Mouse (Mus musculus) midbrain, embryonic 10.5 days (tissue): ENCODE results near the gene Atp6v1g2. TPM values are rescaled to one million over a fixed set of nuclear protein-coding genes. Genes with fewer than 3 reads are reported as not detected.
A peak's percentile ranks its signal among the peaks of the same experiment; 100 is the strongest.

ENCODE experiments used
- DNase-seq: peaks from one replicate; pipeline ENCODE4 v3.0.0-alpha.2; 2017; ENCODE audit warnings: low spot score
- H3K27ac ChIP-seq: fragments of 300-500 bp; sonication (generic); replicated peaks from 2 replicates; pipeline ENCODE4 v1.5.1; 2016; ENCODE audit warnings: mild to moderate bottlenecking
- H3K27me3 ChIP-seq: fragments of 300-500 bp; sonication (generic); 2 replicates; pipeline ENCODE4 v1.6.1; 2016; ENCODE audit warnings: low read depth, mild to moderate bottlenecking; ENCODE audit not compliant: poor library complexity, severe bottlenecking
- H3K36me3 ChIP-seq: fragments of 300-500 bp; sonication (generic); 2 replicates; pipeline ENCODE4 v1.6.1; 2016; ENCODE audit warnings: mild to moderate bottlenecking, moderate library complexity
- H3K4me1 ChIP-seq: fragments of 300-500 bp; sonication (generic); 2 replicates; pipeline ENCODE4 v1.6.1; 2016
- H3K4me3 ChIP-seq: fragments of 300-500 bp; sonication (generic); 2 replicates; pipeline ENCODE4 v1.5.1; 2016; ENCODE audit warnings: mild to moderate bottlenecking, moderate library complexity
- H3K9me3 ChIP-seq: fragments of 300-500 bp; sonication (generic); replicated peaks from 2 replicates; pipeline ENCODE4 v1.6.1; 2016; ENCODE audit warnings: mild to moderate bottlenecking
- WGBS: fragments of 180-500 bp; shearing (Covaris S2); methylation state at CpG from one replicate; pipeline ENCODE4 v1.1.7; 2016; 5-methylcytosine and 5-hydroxymethylcytosine counted together
- polyA plus RNA-seq: library from polyadenylated mRNA; unstranded; fragments of >200 nt; fragmentation: Nextera tagmentation; extraction: Ambion mirVana; gene quantifications from 2 replicates; pipeline ENCODE4 v1.2.1, GENCODE M21; 2016

Atp6v1g2 gene
- polyA plus RNA-seq, 1 experiment from 2014 or later, result 9.7 TPM

- WGBS, result 44% methylated on average over 19 of the region's 19 CpGs
- peak overlapping the region; percentile 59 for H3K4me3 ChIP-seq
- peaks cover 59% of the 10 kb centered on the region for H3K27me3 ChIP-seq
- H3K9me3 ChIP-seq, result no peaks in the 10 kb centered on the region
- DNase-seq, result no peak
- H3K4me1 ChIP-seq, result peaks cover 27% of the 10 kb centered on the region
- H3K36me3 ChIP-seq, result no peaks in the 10 kb centered on the region
- H3K27ac ChIP-seq, result peak overlapping the region; percentile 61
These were observed 38.4 kb upstream of the Atp6v1g2 start for GRCm38 (mm10) chr17:35194844-35195630.

- Histone ChIP-seq H3K27ac (peak overlapping the region; percentile 61), H3K9me3 (no peaks in the 10 kb centered on the region), H3K4me3 (peak overlapping the region; percentile 59), H3K4me1 (peaks cover 29% of the 10 kb centered on the region), H3K36me3 (no peaks in the 10 kb centered on the region), H3K27me3 (peaks cover 66% of the 10 kb centered on the region)
- 3% methylated on average over 66 of the region's 66 CpGs for WGBS
- peak; percentile 80 for DNase-seq
These were observed 37.7 kb upstream of the Atp6v1g2 start for GRCm38 (mm10) chr17:35195631-35196320.

DNA sequence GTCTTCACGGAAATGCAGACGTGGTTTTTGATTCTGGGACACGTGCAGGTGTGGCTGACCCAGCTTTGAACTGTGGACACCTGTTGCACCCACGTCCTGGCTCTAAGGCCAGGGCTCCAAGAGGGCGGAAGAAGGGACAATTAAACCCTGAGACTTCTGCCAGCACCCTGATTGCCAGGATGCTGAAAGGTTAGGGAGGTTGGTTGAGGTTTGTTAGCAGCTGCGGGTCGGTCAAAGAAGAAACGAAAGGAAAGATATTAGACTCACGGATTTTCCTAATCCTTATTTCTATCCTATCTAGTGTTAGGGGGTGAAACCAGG is 37.2 kb upstream of the Atp6v1g2 start:
- Histone ChIP-seq H3K9me3 (no peaks in the 10 kb centered on the region), H3K27me3 (peaks cover 71% of the 10 kb centered on the region), H3K4me3 (peak overlapping the region; percentile 59), H3K36me3 (no peaks in the 10 kb centered on the region), H3K27ac (no peak overlapping the region), H3K4me1 (peaks cover 29% of the 10 kb centered on the region)
- no peak for DNase-seq
- 34% methylated on average over 9 of the region's 9 CpGs for WGBS

DNA sequence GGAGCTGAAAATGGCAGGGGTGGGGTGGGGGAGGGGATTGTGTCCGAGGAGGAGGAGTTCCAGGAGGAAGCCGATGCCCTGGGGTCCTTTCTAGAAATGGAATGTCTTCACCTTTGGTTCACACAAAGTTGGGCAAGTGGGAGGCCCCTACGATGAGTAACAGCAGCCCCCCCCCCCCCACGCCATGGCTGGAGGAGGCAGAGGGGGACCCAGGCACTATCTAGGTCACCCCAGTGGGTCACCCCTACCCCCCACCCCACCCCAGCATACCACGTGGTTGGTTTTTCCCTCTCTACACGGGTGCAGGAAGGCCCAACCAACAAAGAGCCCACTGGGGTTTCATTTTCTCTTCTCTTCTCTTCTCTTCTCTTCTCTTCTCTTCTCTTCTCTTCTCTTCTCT is 36.3 kb upstream of the Atp6v1g2 start:
- Histone ChIP-seq H3K9me3 (no peaks in the 10 kb centered on the region), H3K36me3 (no peaks in the 10 kb centered on the region), H3K4me3 (no peak overlapping the region), H3K27ac (no peak overlapping the region), H3K27me3 (peaks cover 79% of the 10 kb centered on the region), H3K4me1 (peaks cover 36% of the 10 kb centered on the region)
- no peak for DNase-seq
- 36% methylated on average over 6 of the region's 6 CpGs for WGBS

GRCm38 (mm10) chr17:35198029-35198428 is 35.4 kb upstream of the Atp6v1g2 start:
- Histone ChIP-seq H3K36me3 (no peaks in the 10 kb centered on the region), H3K4me1 (peaks cover 36% of the 10 kb centered on the region), H3K27me3 (peaks cover 86% of the 10 kb centered on the region), H3K9me3 (no peaks in the 10 kb centered on the region), H3K4me3 (no peak overlapping the region), H3K27ac (no peak overlapping the region)
- 64% methylated on average over 7 of the region's 7 CpGs for WGBS
- no peak for DNase-seq

GRCm38 (mm10) chr17:35198946-35199345 is 34.5 kb upstream of the Atp6v1g2 start:
- Histone ChIP-seq H3K27me3 (peaks cover 86% of the 10 kb centered on the region), H3K4me3 (no peak overlapping the region), H3K27ac (no peak overlapping the region), H3K9me3 (no peaks in the 10 kb centered on the region), H3K36me3 (no peaks in the 10 kb centered on the region), H3K4me1 (peaks cover 36% of the 10 kb centered on the region)
- no peak for DNase-seq
- WGBS, result 34% methylated on average over 8 of the region's 8 CpGs

DNA sequence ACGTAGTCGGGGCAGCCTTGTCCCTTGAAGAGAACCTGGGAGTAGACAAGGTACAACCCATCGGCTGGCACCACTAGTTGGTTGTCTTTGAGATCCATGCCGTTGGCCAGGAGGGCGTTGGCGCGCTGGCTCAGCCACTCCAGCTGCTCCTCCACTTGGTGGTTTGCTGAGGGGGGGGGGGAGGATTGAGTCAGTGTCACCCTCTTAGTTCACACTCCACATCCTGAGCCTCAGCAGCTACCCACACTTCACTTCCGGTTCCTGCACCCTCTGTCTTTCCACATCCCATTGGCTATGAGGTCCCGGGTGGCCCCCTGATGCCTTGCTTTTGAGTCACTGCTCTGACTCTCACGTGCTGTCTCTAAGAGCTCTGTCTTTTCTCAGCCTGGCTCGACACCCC is 33.1 kb upstream of the Atp6v1g2 start:
- Histone ChIP-seq H3K27me3 (peaks cover 86% of the 10 kb centered on the region), H3K9me3 (no peaks in the 10 kb centered on the region), H3K27ac (no peak overlapping the region), H3K36me3 (no peaks in the 10 kb centered on the region), H3K4me1 (peaks cover 22% of the 10 kb centered on the region), H3K4me3 (no peak overlapping the region)
- 84% methylated on average over 11 of the region's 11 CpGs for WGBS
- DNase-seq, result no peak

- Histone ChIP-seq H3K9me3 (no peaks in the 10 kb centered on the region), H3K4me3 (no peak overlapping the region), H3K4me1 (peaks cover 15% of the 10 kb centered on the region), H3K36me3 (no peaks in the 10 kb centered on the region), H3K27ac (no peak overlapping the region), H3K27me3 (peaks cover 80% of the 10 kb centered on the region)
- DNase-seq, result no peak
- 76% methylated on average over 11 of the region's 11 CpGs for WGBS
These were observed 32.3 kb upstream of the Atp6v1g2 start for GRCm38 (mm10) chr17:35201128-35201527.

DNA sequence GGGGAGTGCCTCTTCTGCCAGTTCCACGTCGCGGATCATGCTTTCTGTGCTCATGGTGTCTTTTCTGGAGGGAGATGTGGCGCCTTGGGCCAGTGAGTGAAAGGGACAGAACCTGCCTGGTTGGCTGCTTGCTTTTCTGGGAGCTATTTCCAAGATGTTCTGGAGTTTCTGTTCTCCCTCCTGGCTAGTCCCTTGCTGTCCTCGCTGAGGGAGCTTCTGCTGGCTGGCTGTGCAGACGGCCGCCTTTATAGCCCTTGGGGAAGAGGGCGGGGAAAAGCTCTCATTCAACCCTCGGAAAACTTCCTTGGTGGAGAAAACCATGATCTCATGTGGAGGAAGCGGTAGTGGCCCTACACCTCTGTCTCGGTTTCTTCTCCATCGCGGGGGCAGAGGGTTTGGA is 31.7 kb upstream of the Atp6v1g2 start, which contains the start of gene Tnf:
Tnf (minus strand) TSS at position 221 of the 400 bp plus-strand sequence.
- no peak for DNase-seq
- peaks cover 74% of the 10 kb centered on the region for H3K27me3 ChIP-seq
- 55% methylated on average over 13 of the region's 13 CpGs for WGBS

DNA sequence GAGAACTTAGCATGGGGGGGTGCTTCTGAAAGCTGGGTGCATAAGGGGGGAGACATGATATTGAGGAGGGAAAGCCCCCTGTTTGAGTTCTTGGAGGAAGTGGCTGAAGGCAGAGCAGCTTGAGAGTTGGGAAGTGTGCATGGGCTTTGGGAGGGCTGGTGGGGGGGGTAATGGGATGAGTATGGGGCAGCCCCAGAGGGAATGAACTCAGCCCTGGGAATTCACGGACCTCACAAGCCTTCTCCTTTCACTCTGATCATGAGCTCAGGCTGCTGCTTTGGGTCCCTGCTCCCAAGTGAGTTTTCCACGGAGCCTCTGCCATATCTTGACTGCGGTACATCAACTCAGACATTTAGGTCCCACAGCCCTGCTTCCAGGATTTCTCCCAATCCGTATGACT is 31.0 kb upstream of the Atp6v1g2 start:
- H3K4me3 ChIP-seq, result no peak overlapping the region
- H3K4me1 ChIP-seq, result peaks cover 12% of the 10 kb centered on the region; the same call in 1 of the 2 replicates
- no peaks in the 10 kb centered on the region for H3K9me3 ChIP-seq
- H3K36me3 ChIP-seq, result no peaks in the 10 kb centered on the region
- peaks cover 67% of the 10 kb centered on the region for H3K27me3 ChIP-seq
- no peak for DNase-seq
- 83% methylated on average over 4 of the region's 4 CpGs for WGBS
- no peak overlapping the region for H3K27ac ChIP-seq

More for the DNA sequence above, 31.7 kb upstream of the Atp6v1g2 start, which contains the start of gene Tnf:
- H3K4me1 ChIP-seq, result peaks cover 12% of the 10 kb centered on the region; the same call in 1 of the 2 replicates
- no peak within 1 kb of the TSS for H3K27ac ChIP-seq
- H3K36me3 ChIP-seq, result no peaks in the 10 kb centered on the region
- H3K4me3 ChIP-seq, result no peak within 1 kb of the TSS
- H3K9me3 ChIP-seq, result no peaks in the 10 kb centered on the region

DNA sequence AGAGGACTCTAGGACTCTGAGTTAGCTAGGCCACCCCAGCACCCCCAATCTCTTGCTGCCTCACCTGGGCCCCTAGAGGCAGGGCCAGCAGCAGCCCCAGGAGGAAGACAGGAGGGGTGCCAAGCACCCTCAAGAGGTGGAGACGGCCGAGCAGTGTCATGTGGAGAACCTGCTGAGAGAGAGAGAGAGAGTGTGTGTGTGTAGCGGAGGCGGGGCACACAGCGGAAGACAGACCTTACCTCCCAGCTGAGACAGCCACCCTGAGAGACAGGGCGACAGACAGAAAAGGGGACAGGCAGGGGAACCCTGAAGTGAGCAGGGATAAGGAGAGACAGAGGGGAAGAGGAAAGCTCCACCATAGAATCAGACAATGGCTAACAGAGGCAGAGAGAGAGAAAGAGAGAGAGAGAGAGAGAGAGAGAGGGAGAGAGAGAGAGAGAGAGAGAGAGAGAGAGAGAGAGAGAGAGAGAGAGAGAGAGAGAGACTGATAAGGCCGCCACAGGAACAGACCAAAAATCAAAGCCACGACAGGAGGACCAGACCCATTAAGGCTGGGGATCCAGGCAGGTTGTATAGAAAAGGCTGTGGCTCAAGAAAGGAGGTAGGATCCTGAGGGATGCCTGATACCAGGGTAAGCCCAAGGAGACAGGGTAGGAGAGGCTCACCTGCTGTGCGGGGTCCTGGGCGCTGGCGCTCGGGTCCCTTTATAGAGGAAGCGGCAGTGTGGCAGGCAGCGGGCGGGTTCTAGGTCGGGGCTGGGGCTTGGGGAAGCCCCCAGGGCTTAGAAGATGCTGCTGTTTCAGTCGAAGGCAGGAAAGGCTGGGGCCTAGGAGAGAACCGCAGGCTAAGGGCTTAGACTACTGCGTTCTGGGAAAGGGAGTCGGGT is 28.7 kb upstream of the Atp6v1g2 start, which contains the start of gene Lta:
Lta (minus strand) TSS at position 858 of the 886 bp plus-strand sequence.
- 32% methylated on average over 20 of the region's 20 CpGs for WGBS
- Histone ChIP-seq H3K27me3 (peaks cover 55% of the 10 kb centered on the region), H3K4me3 (no peak within 1 kb of the TSS), H3K27ac (no peak within 1 kb of the TSS), H3K9me3 (no peaks in the 10 kb centered on the region), H3K36me3 (no peaks in the 10 kb centered on the region), H3K4me1 (peaks cover 17% of the 10 kb centered on the region)
- DNase-seq, result no peak

GRCm38 (mm10) chr17:35205380-35205769 is 28.1 kb upstream of the Atp6v1g2 start:
- no peak overlapping the region for H3K27ac ChIP-seq
- H3K9me3 ChIP-seq, result no peaks in the 10 kb centered on the region
- H3K4me1 ChIP-seq, result peaks cover 17% of the 10 kb centered on the region
- H3K36me3 ChIP-seq, result no peaks in the 10 kb centered on the region
- H3K4me3 ChIP-seq, result no peak overlapping the region
- no peak for DNase-seq
- H3K27me3 ChIP-seq, result peaks cover 52% of the 10 kb centered on the region
- WGBS, result 60% methylated on average over 10 of the region's 10 CpGs
